Mouse (Mus musculus): ENCODE results near the gene Meis3.

The Meis3 gene

GRCm38 (mm10) chr7:16213986-16214385, 39.1 kb downstream of the Meis3 start:
- no peak for DNase-seq

GRCm38 (mm10) chr7:16221582-16222272, 46.8 kb downstream of the Meis3 start, which contains the start of gene Dhx34:
Gene Dhx34 (minus strand): TSS chr7:16222037.
- peak; percentile 97 for DNase-seq

- DNase-seq: peak; percentile 68
Observed at GRCm38 (mm10) chr7:16229869-16230268, 55.0 kb downstream of the Meis3 start.
